Mouse (Mus musculus) stomach, postnatal 0 days (tissue): Measurements from ENCODE around the gene Slc4a2. TPM values are rescaled to one million over a fixed set of nuclear protein-coding genes. Genes with fewer than 3 reads are reported as not detected.
A peak's percentile ranks its signal among the peaks of the same experiment; 100 is the strongest.

Source experiments
- ATAC-seq: fragments of 200-750 bp; cut with Nextera tagmentation; 2 replicates; pipeline ENCODE4 v1.8.0; 2017; ENCODE audit not compliant: low FRiP score, low TSS enrichment
- DNase-seq: peaks from one replicate; pipeline ENCODE4 v3.0.0-alpha.2; 2016; ENCODE audit warnings: low spot score
- H3K27ac ChIP-seq: fragments of 300-500 bp; sonication (generic); replicated peaks from 2 replicates; pipeline ENCODE4 v1.5.1; 2014; ENCODE audit warnings: mild to moderate bottlenecking, control low read depth
- H3K27me3 ChIP-seq: fragments of 300-500 bp; sonication (generic); 2 replicates; pipeline ENCODE4 v1.6.1; 2014; ENCODE audit warnings: low read length; ENCODE audit not compliant: control insufficient read depth, insufficient read depth
- H3K36me3 ChIP-seq: fragments of 300-500 bp; sonication (generic); 2 replicates; pipeline ENCODE4 v1.6.1; 2014; ENCODE audit warnings: low read length, mixed read lengths; ENCODE audit not compliant: control insufficient read depth, insufficient read depth
- H3K4me1 ChIP-seq: fragments of 300-500 bp; sonication (generic); replicated peaks from 2 replicates; pipeline ENCODE4 v1.6.1; 2014; ENCODE audit warnings: antibody characterized with exemption; ENCODE audit not compliant: control insufficient read depth, insufficient read depth
- H3K4me2 ChIP-seq: fragments of 300-500 bp; sonication (generic); replicated peaks from 2 replicates; pipeline ENCODE4 v1.6.1; 2014; ENCODE audit warnings: low read depth, mild to moderate bottlenecking, control low read depth, moderate library complexity
- H3K4me3 ChIP-seq: fragments of 300-500 bp; sonication (generic); 2 replicates; pipeline ENCODE4 v1.5.1; 2014; ENCODE audit warnings: low read depth, low read length, control low read depth
- H3K9ac ChIP-seq: fragments of 300-500 bp; sonication (generic); 2 replicates; pipeline ENCODE4 v1.6.1; 2014; ENCODE audit warnings: mild to moderate bottlenecking, low read length, control low read depth, mixed read lengths
- H3K9me3 ChIP-seq: fragments of 300-500 bp; sonication (generic); 2 replicates; pipeline ENCODE4 v1.6.1; 2016; ENCODE audit warnings: low read length; ENCODE audit not compliant: control insufficient read depth
- CTCF ChIP-seq: IDR thresholded peaks from 2 replicates; pipeline ENCODE4 v1.5.1; 2016; ENCODE audit warnings: antibody characterized with exemption, low read depth, mild to moderate bottlenecking, moderate library complexity
- EP300 ChIP-seq: optimal IDR thresholded peaks from 2 replicates; pipeline ENCODE3; 2016; ENCODE audit warnings: antibody characterized with exemption
- WGBS: fragments of 180-500 bp; shearing (Covaris S2); extraction: QIAGEN DNeasy Blood & Tissue Kit; methylation state at CpG from one replicate; pipeline ENCODE4 v1.1.7; 2014; 5-methylcytosine and 5-hydroxymethylcytosine counted together
- polyA plus RNA-seq: library from polyadenylated mRNA; unstranded; fragments of >200 nt; fragmentation: Nextera tagmentation; extraction: Ambion mirVana; gene quantifications from 2 replicates; pipeline ENCODE4 v1.2.1, GENCODE M21; 2015

Slc4a2 gene
- polyA plus RNA-seq, 1 experiment from 2014 or later: 34.3 TPM

DNA sequence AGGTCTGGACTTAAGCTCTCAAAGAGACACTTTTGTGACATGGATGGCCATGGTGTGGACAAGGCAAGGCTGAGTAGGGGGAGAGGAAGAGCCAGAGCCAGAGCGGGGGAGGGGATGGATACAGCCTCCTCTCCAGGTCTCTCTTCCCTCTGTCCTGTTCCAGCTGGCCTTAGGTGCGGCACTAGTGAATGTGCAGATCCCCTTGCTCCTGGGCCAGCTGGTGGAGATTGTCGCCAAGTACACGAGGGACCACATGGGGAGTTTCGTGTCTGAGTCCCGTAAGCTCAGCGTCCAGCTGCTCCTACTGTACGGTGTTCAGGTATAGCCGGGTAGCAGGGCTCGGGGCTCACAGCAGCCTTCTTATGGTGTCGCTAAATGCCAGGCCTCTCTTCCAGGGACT, 23.3 kb upstream of the Slc4a2 start:
- WGBS: 86% methylated on average over 11 of the region's 11 CpGs
- Histone ChIP-seq H3K4me1 (no peaks in the 10 kb centered on the region), H3K4me2 (no peak overlapping the region), H3K4me3 (no peak overlapping the region), H3K36me3 (peaks cover 8% of the 10 kb centered on the region), H3K9ac (no peak overlapping the region), H3K27ac (no peak overlapping the region), H3K27me3 (no peaks in the 10 kb centered on the region), H3K9me3 (no peaks in the 10 kb centered on the region)
- ATAC-seq (no peak), DNase-seq (no peak)
- TF ChIP-seq CTCF (no peak), EP300 (no peak)

DNA sequence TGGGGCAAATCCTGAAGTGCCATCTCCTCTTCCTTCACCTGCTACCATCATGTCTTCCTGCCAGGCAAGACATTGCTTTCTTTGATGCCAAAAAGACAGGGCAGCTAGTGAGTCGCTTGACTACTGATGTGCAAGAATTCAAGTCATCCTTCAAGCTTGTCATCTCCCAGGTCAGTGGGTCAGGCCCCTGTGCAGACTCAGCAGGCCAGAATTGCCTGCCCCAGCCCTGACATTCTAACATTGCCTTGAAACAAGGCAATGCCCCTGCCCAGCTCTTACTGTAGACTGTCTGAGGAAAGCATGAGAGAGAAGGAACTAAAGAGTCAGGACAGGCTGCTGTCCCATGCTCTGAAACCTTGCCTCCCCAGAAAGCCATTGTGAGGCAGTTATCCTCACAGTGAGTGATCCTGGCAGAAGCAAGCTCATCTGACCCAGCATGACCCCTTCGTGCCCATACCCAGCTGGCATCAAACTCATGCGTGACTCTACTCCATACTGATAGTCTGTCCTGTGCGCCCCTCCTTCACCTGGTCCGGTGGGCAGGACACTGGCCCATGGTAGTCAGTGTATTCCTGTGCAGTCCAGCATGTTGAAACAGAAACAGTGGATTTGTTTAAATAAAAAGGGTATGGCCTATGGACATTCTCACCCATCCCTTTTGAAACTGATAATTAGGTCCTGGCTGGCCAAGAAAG, 22.6 kb upstream of the Slc4a2 start:
- peaks cover 8% of the 10 kb centered on the region for H3K36me3 ChIP-seq

GRCm38 (mm10) chr5:24401969-24402368, 21.7 kb upstream of the Slc4a2 start:
- peaks cover 8% of the 10 kb centered on the region for H3K36me3 ChIP-seq
- 71% methylated on average over 9 of the region's 9 CpGs for WGBS

More for the DNA sequence above, 22.6 kb upstream of the Slc4a2 start:
- 91% methylated on average over 5 of the region's 5 CpGs for WGBS
- TF ChIP-seq CTCF (no peak), EP300 (no peak)
- no peak for ATAC-seq
- H3K4me2 ChIP-seq: no peak overlapping the region
- H3K4me1 ChIP-seq: no peaks in the 10 kb centered on the region
- no peak overlapping the region for H3K27ac ChIP-seq
- H3K9ac ChIP-seq: no peak overlapping the region
- DNase-seq: no peak
- no peaks in the 10 kb centered on the region for H3K9me3 ChIP-seq
- no peaks in the 10 kb centered on the region for H3K27me3 ChIP-seq
- no peak overlapping the region for H3K4me3 ChIP-seq

GRCm38 (mm10) chr5:24404594-24405360, 18.9 kb upstream of the Slc4a2 start:
- no peak overlapping the region for H3K4me3 ChIP-seq
- H3K27me3 ChIP-seq: no peaks in the 10 kb centered on the region
- H3K9me3 ChIP-seq: no peaks in the 10 kb centered on the region
- no peak overlapping the region for H3K9ac ChIP-seq
- TF ChIP-seq EP300 (no peak), CTCF (no peak)
- no peaks in the 10 kb centered on the region for H3K4me1 ChIP-seq
- ATAC-seq (no peak), DNase-seq (no peak)
- peaks cover 8% of the 10 kb centered on the region for H3K36me3 ChIP-seq
- WGBS: 76% methylated on average over 6 of the region's 6 CpGs
- H3K27ac ChIP-seq: no peak overlapping the region
- no peak overlapping the region for H3K4me2 ChIP-seq

More at GRCm38 (mm10) chr5:24401969-24402368, 21.7 kb upstream of the Slc4a2 start:
- Histone ChIP-seq H3K27me3 (no peaks in the 10 kb centered on the region), H3K4me2 (no peak overlapping the region), H3K27ac (no peak overlapping the region), H3K9me3 (no peaks in the 10 kb centered on the region), H3K9ac (no peak overlapping the region), H3K4me1 (no peaks in the 10 kb centered on the region), H3K4me3 (no peak overlapping the region)
- DNase-seq: no peak
- 0 out of 2 replicates have a peak, but pooled peaks have one; percentile 34 for ATAC-seq
- no peak for TF ChIP-seq EP300
- TF ChIP-seq CTCF: no peak

DNA sequence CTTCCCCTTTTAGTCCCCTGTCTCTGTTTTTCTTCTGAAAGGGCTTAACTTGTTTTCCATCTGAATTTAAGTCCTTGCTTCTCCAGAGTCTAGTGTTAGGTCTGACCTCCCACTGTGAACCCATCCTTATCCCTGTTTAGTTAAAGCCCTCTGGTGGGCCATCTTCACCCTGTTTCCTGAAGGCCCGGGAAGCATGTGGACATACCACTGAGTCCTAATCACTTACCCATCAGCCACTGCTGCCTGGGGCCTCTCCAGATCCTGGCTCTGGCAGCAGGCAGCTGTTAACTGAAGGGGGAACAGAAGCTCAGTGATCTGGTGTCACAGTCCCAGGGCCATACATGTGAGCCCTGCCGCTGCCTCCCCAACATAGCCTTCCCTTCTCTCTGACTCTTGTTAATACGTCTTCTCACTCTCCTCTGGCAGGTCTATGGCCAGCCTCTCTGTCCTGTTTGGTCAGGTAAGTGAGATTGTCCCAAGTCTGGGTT, 18.2 kb upstream of the Slc4a2 start:
- TF ChIP-seq CTCF (no peak), EP300 (no peak)
- Histone ChIP-seq H3K4me2 (no peak overlapping the region), H3K9ac (no peak overlapping the region), H3K36me3 (peaks cover 8% of the 10 kb centered on the region), H3K4me3 (no peak overlapping the region), H3K27ac (no peak overlapping the region), H3K9me3 (no peaks in the 10 kb centered on the region), H3K4me1 (no peaks in the 10 kb centered on the region), H3K27me3 (no peaks in the 10 kb centered on the region)
- ATAC-seq: no peak
- 63% methylated on average over 3 of the region's 3 CpGs for WGBS
- no peak for DNase-seq

- TF ChIP-seq CTCF: no peak
- no peak for TF ChIP-seq EP300
- Histone ChIP-seq H3K27ac (no peak overlapping the region), H3K4me3 (no peak overlapping the region), H3K4me1 (no peaks in the 10 kb centered on the region), H3K9me3 (no peaks in the 10 kb centered on the region), H3K36me3 (peaks cover 3% of the 10 kb centered on the region), H3K9ac (no peak overlapping the region), H3K4me2 (no peak overlapping the region), H3K27me3 (no peaks in the 10 kb centered on the region)
- WGBS: 87% methylated on average over 13 of the region's 13 CpGs
- DNase-seq: no peak
- ATAC-seq: peak; percentile 19; the same call in 1 of the 2 replicates
Measured at GRCm38 (mm10) chr5:24408651-24409050, 15.0 kb upstream of the Slc4a2 start.
